Mouse (Mus musculus) forebrain, embryonic 10.5 days (tissue): ENCODE data around the gene Fam161a. TPM values are rescaled to one million over a fixed set of nuclear protein-coding genes. Genes with fewer than 3 reads are reported as not detected.
A peak's percentile ranks its signal among the peaks of the same experiment; 100 is the strongest.

ENCODE experiments used
- DNase-seq: peaks from one replicate; pipeline ENCODE4 v3.0.0-alpha.2; 2017; ENCODE audit warnings: low spot score; ENCODE audit errors: extremely low spot score
- H3K27ac ChIP-seq: fragments of 300-500 bp; sonication (generic); 2 replicates; pipeline ENCODE4 v1.5.1; 2016; ENCODE audit warnings: mild to moderate bottlenecking
- H3K27me3 ChIP-seq: fragments of 300-500 bp; sonication (generic); 2 replicates; pipeline ENCODE4 v1.6.1; 2016; ENCODE audit warnings: mild to moderate bottlenecking; ENCODE audit not compliant: poor library complexity, severe bottlenecking
- H3K36me3 ChIP-seq: fragments of 300-500 bp; sonication (generic); replicated peaks from 2 replicates; pipeline ENCODE4 v1.6.1; 2016; ENCODE audit warnings: mild to moderate bottlenecking, moderate library complexity
- H3K4me1 ChIP-seq: fragments of 300-500 bp; sonication (generic); 2 replicates; pipeline ENCODE4 v1.6.1; 2016
- H3K4me3 ChIP-seq: fragments of 300-500 bp; sonication (generic); 2 replicates; pipeline ENCODE4 v1.5.1; 2016; ENCODE audit warnings: mild to moderate bottlenecking, moderate library complexity
- H3K9me3 ChIP-seq: fragments of 300-500 bp; sonication (generic); 2 replicates; pipeline ENCODE4 v1.6.1; 2016; ENCODE audit warnings: mild to moderate bottlenecking, moderate library complexity
- WGBS: fragments of 180-500 bp; shearing (Covaris S2); methylation state at CpG from one replicate; pipeline ENCODE4 v1.1.7; 2016; 5-methylcytosine and 5-hydroxymethylcytosine counted together
- polyA plus RNA-seq: library from polyadenylated mRNA; unstranded; fragments of >200 nt; fragmentation: Nextera tagmentation; extraction: Ambion mirVana; gene quantifications from 2 replicates; pipeline ENCODE4 v1.2.1, GENCODE M21; 2016

Gene Fam161a
- polyA plus RNA-seq, 1 experiment from 2014 or later = 2.2 TPM

- no peak for DNase-seq
- Histone ChIP-seq H3K9me3 (no peaks in the 10 kb centered on the region), H3K27me3 (no peaks in the 10 kb centered on the region), H3K4me3 (no peak overlapping the region), H3K36me3 (peaks cover 100% of the 10 kb centered on the region), H3K27ac (no peak overlapping the region), H3K4me1 (no peaks in the 10 kb centered on the region)
- WGBS = 88% methylated on average over 1 of the region's 1 CpGs
These were observed 9.0 kb upstream of the Fam161a start for GRCm38 (mm10) chr11:22998308-22998707.

- Histone ChIP-seq H3K27me3 (peaks cover 7% of the 10 kb centered on the region; the same call in 1 of the 2 replicates), H3K4me3 (no peak overlapping the region), H3K9me3 (no peaks in the 10 kb centered on the region), H3K4me1 (peaks cover 14% of the 10 kb centered on the region), H3K36me3 (peaks cover 60% of the 10 kb centered on the region), H3K27ac (no peak overlapping the region)
- no peak for DNase-seq
- 90% methylated on average over 1 of the region's 1 CpGs for WGBS
These were observed 2.1 kb upstream of the Fam161a start for GRCm38 (mm10) chr11:23005276-23005675.

GRCm38 (mm10) chr11:23007166-23007480, 208 bp upstream of the Fam161a start:
- Histone ChIP-seq H3K4me3 (peak overlapping the region; percentile 70), H3K27me3 (peaks cover 7% of the 10 kb centered on the region), H3K4me1 (peaks cover 14% of the 10 kb centered on the region), H3K36me3 (peaks cover 42% of the 10 kb centered on the region), H3K27ac (peak overlapping the region; percentile 90), H3K9me3 (no peaks in the 10 kb centered on the region)
- WGBS = 6% methylated on average over 6 of the region's 6 CpGs
- DNase-seq = no peak

DNA sequence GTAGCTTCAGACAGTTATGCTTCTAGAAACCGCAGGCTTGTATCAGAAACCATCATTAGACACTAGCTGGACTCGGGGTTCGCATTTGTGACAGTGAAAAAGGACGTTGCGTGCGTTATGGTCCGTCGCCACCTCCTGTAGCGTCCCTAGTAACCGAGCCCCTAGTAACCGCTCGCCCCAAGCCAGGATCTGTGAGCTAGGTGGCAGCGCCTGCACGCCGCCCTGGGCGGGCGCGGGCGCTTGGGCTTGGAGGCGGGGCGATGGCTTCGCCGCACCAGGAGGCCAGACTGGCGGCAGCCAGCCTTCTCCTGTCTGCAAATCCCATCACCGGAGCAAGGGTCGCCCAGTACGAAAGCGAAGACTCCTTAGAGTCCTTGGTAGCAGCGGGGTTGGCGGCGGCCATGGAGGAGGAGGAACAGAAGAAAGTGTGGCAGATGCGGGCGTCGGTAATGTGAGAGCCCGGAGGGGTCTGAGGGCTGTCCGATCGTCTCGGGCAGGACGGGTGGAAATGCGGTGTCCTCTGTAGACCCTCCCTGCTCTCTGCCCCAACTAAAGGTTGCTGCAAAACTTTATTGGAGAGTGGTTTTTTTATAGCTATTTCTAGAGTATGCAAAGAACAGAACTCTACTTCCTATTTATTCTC, 971 bp downstream of the Fam161a start:
- DNase-seq = peak; percentile 86
- Histone ChIP-seq H3K4me1 (peaks cover 14% of the 10 kb centered on the region), H3K27me3 (peaks cover 7% of the 10 kb centered on the region), H3K36me3 (peaks cover 30% of the 10 kb centered on the region), H3K27ac (peak overlapping the region; percentile 90), H3K4me3 (peak overlapping the region; percentile 70), H3K9me3 (no peaks in the 10 kb centered on the region)
- WGBS = under 1% methylated on average over 40 of the region's 40 CpGs

GRCm38 (mm10) chr11:23008824-23009200, 1.5 kb downstream of the Fam161a start:
- Histone ChIP-seq H3K27ac (peak overlapping the region; percentile 90; the same call in 1 of the 2 replicates), H3K36me3 (peaks cover 25% of the 10 kb centered on the region), H3K9me3 (no peaks in the 10 kb centered on the region), H3K27me3 (peaks cover 7% of the 10 kb centered on the region), H3K4me3 (peak overlapping the region; percentile 70), H3K4me1 (peaks cover 14% of the 10 kb centered on the region)
- 53% methylated on average over 4 of the region's 4 CpGs for WGBS
- DNase-seq = no peak

DNA sequence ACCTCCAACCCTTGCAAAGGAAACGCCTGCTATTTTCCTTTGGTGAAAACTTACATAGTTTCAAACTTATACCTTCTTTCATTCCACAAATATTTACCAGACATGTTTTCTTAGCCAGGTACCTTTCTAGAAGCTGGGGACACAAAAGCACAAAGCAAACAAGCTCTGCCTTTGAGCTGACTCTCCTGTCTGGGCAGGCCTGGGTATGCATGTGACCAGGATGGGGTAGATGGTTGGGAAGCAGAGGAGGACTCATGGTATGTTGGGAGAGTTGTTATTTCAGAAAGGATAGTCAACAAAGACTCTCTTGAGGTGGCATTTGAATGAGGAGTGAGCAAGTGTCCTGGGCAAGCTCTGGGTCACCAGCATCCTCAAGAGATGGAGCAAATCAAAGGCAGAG, 5.8 kb downstream of the Fam161a start:
- Histone ChIP-seq H3K27ac (no peak overlapping the region), H3K36me3 (no peaks in the 10 kb centered on the region), H3K4me3 (no peak overlapping the region), H3K27me3 (peaks cover 7% of the 10 kb centered on the region), H3K4me1 (peaks cover 4% of the 10 kb centered on the region; the same call in 1 of the 2 replicates), H3K9me3 (no peaks in the 10 kb centered on the region)
- no peak for DNase-seq
- WGBS = 86% methylated on average over 1 of the region's 1 CpGs

- DNase-seq = no peak
- Histone ChIP-seq H3K4me1 (peaks cover 3% of the 10 kb centered on the region; the same call in 1 of the 2 replicates), H3K36me3 (no peaks in the 10 kb centered on the region), H3K9me3 (peaks cover 5% of the 10 kb centered on the region; the same call in 1 of the 2 replicates), H3K27me3 (peaks cover 7% of the 10 kb centered on the region), H3K27ac (no peak overlapping the region), H3K4me3 (no peak overlapping the region)
- WGBS = 84% methylated on average over 4 of the region's 4 CpGs
These were observed 6.4 kb downstream of the Fam161a start for GRCm38 (mm10) chr11:23013580-23014294.

GRCm38 (mm10) chr11:23014996-23015395, 7.7 kb downstream of the Fam161a start:
- DNase-seq = no peak
- WGBS = 69% methylated on average over 6 of the region's 6 CpGs
- no peak overlapping the region for H3K27ac ChIP-seq

GRCm38 (mm10) chr11:23017943-23018342, 10.6 kb downstream of the Fam161a start:
- no peak for DNase-seq
- 91% methylated on average over 4 of the region's 4 CpGs for whole genome bisulfite sequencing
- Histone ChIP-seq H3K4me3 (no peak overlapping the region), H3K36me3 (no peaks in the 10 kb centered on the region), H3K27ac (no peak overlapping the region), H3K9me3 (peaks cover 5% of the 10 kb centered on the region; the same call in 1 of the 2 replicates), H3K4me1 (no peaks in the 10 kb centered on the region), H3K27me3 (no peaks in the 10 kb centered on the region)

More at GRCm38 (mm10) chr11:23014996-23015395, 7.7 kb downstream of the Fam161a start:
- H3K9me3 ChIP-seq = peaks cover 5% of the 10 kb centered on the region; the same call in 1 of the 2 replicates
- no peaks in the 10 kb centered on the region; the same call in 1 of the 2 replicates for H3K27me3 ChIP-seq
- no peak overlapping the region for H3K4me3 ChIP-seq
- H3K4me1 ChIP-seq = no peaks in the 10 kb centered on the region
- no peaks in the 10 kb centered on the region for H3K36me3 ChIP-seq

- H3K27me3 ChIP-seq = no peaks in the 10 kb centered on the region
- H3K4me3 ChIP-seq = no peak overlapping the region
- 70% methylated on average over 24 of the region's 24 CpGs for WGBS
These were observed 12.9 kb downstream of the Fam161a start for GRCm38 (mm10) chr11:23020116-23020770.

DNA sequence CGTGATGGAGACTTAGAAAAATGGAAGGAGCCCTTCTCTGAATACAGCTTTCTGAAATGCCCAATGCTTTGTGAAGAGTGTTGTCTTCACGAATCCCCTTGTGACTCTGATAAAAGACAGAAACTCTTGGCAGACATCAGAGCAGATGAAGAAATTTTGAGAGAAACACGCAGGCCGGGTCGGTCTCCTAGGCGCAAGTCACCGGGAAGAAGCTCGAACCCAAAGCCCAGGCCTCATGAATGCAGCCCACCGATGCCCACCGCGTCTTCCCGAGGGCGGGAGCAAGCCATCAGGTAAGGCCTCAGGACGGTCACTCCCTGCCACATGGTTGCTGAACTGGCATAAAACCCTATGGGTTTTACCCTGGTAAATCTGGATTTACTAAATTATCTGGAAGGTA, 13.5 kb downstream of the Fam161a start:
- Histone ChIP-seq H3K9me3 (peaks cover 5% of the 10 kb centered on the region; the same call in 1 of the 2 replicates), H3K4me1 (no peaks in the 10 kb centered on the region), H3K36me3 (no peaks in the 10 kb centered on the region), H3K4me3 (no peak overlapping the region), H3K27ac (no peak overlapping the region), H3K27me3 (no peaks in the 10 kb centered on the region)
- WGBS = 92% methylated on average over 14 of the region's 14 CpGs
- DNase-seq = no peak

More at GRCm38 (mm10) chr11:23020116-23020770, 12.9 kb downstream of the Fam161a start:
- H3K9me3 ChIP-seq = peaks cover 5% of the 10 kb centered on the region; the same call in 1 of the 2 replicates
- no peaks in the 10 kb centered on the region for H3K4me1 ChIP-seq
- H3K36me3 ChIP-seq = no peaks in the 10 kb centered on the region
- H3K27ac ChIP-seq = no peak overlapping the region
- no peak for DNase-seq

GRCm38 (mm10) chr11:23023155-23023554, 15.8 kb downstream of the Fam161a start:
- WGBS = 95% methylated on average over 2 of the region's 2 CpGs
- Histone ChIP-seq H3K4me3 (no peak overlapping the region), H3K4me1 (peaks cover 4% of the 10 kb centered on the region), H3K36me3 (no peaks in the 10 kb centered on the region), H3K27ac (no peak overlapping the region), H3K27me3 (no peaks in the 10 kb centered on the region), H3K9me3 (peaks cover 5% of the 10 kb centered on the region; the same call in 1 of the 2 replicates)
- DNase-seq = no peak

- Histone ChIP-seq H3K36me3 (no peaks in the 10 kb centered on the region), H3K4me3 (no peak overlapping the region), H3K4me1 (peaks cover 4% of the 10 kb centered on the region), H3K9me3 (no peaks in the 10 kb centered on the region), H3K27me3 (no peaks in the 10 kb centered on the region), H3K27ac (no peak overlapping the region)
- WGBS = 66% methylated on average over 3 of the region's 3 CpGs
- DNase-seq = no peak
These were observed 16.8 kb downstream of the Fam161a start for GRCm38 (mm10) chr11:23024169-23024568.
